8 mouse cellular contexts compared by ENCODE assay signal in genomic region chr6:24663196-24664132, GRCm38 (mm10). TPM values are rescaled to one million over a fixed set of nuclear protein-coding genes. Genes with fewer than 3 reads are reported as not detected.
A peak's percentile ranks its signal among the peaks of the same experiment; 100 is the strongest.
DNase-seq lines count a peak whose midpoint lies in the region; ATAC-seq lines count a peak whose summit lies in the region.

No protein-coding gene starts in this region.

- peak overlapping the region; percentile 96 for H3K4me3 ChIP-seq in embryonic facial prominence, embryonic 15.5 days (replicated peaks)
- H3K4me3 ChIP-seq in midbrain, embryonic 11.5 days (ENCODE audit: low read depth, low read length) = peak overlapping the region; percentile 94

- peak overlapping the region; percentile 90 for H3K9ac ChIP-seq in embryonic facial prominence, embryonic 15.5 days
- peak overlapping the region; percentile 97 for H3K9ac ChIP-seq in midbrain, embryonic 11.5 days (ENCODE audit: low read length)

- no peaks in the 10 kb centered on the region for H3K27me3 ChIP-seq in embryonic facial prominence, embryonic 15.5 days
- H3K27me3 ChIP-seq in midbrain, embryonic 11.5 days (ENCODE audit: control insufficient read depth, insufficient read depth, low read length) = no peaks in the 10 kb centered on the region

- peak overlapping the region; percentile 63 for H3K4me2 ChIP-seq in embryonic facial prominence, embryonic 15.5 days (replicated peaks)
- peak overlapping the region; percentile 92 for H3K4me2 ChIP-seq in midbrain, embryonic 11.5 days

- intact Hi-C loops in heart, postnatal 36 days (cut with DNase I) = loop anchor here (2.0 kb wide), 1 partner anchor 31 kb away; no protein-coding TSS in a partner anchor

- no peaks in the 10 kb centered on the region for H3K36me3 ChIP-seq in embryonic facial prominence, embryonic 15.5 days
- no peaks in the 10 kb centered on the region for H3K36me3 ChIP-seq in midbrain, embryonic 11.5 days (ENCODE audit: control insufficient read depth, insufficient read depth, low read length)

- H3K27ac ChIP-seq in embryonic facial prominence, embryonic 15.5 days (replicated peaks) = peak overlapping the region; percentile 97
- peak overlapping the region; percentile 93 for H3K27ac ChIP-seq in midbrain, embryonic 11.5 days (ENCODE audit: low read depth, low read length)

- ATAC-seq in embryonic facial prominence, embryonic 15.5 days (ENCODE audit: insufficient number of reproducible peaks, low FRiP score, low TSS enrichment, low read depth) = no peak
- ATAC-seq in midbrain, embryonic 11.5 days (ENCODE audit: low FRiP score) = no peak

- no peaks in the 10 kb centered on the region for H3K9me3 ChIP-seq in embryonic facial prominence, embryonic 15.5 days (replicated peaks)
- H3K9me3 ChIP-seq in midbrain, embryonic 11.5 days (ENCODE audit: control insufficient read depth, low read length) = no peaks in the 10 kb centered on the region

- 9% methylated on average over 21 of the region's 21 CpGs for WGBS in embryonic facial prominence, embryonic 15.5 days
- 11% methylated on average over 21 of the region's 21 CpGs for WGBS in midbrain, embryonic 11.5 days

- no peaks in the 10 kb centered on the region; the same call in 1 of the 2 replicates for H3K4me1 ChIP-seq in embryonic facial prominence, embryonic 15.5 days
- H3K4me1 ChIP-seq in midbrain, embryonic 11.5 days (ENCODE audit: control insufficient read depth, insufficient read depth, low read length) = peaks cover 7% of the 10 kb centered on the region

- DNase-seq in layer of hippocampus, adult 18-20 months (ENCODE audit: low spot score in 2 of 2) = peak; percentile 8 to 52
- DNase-seq in layer of hippocampus, adult 9-10 months (ENCODE audit: low spot score) = no peak
- peak; percentile 21 for DNase-seq in adrenal gland, adult 8-10 months
- DNase-seq in heart, postnatal 36 days = peak; percentile 29 to 41
- DNase-seq in layer of hippocampus, postnatal 14 days (ENCODE audit: low spot score in 2 of 2) = peak; percentile 20 to 25
- DNase-seq in midbrain, embryonic 11.5 days (ENCODE audit: low spot score, missing footprints) = peak; percentile 93
- DNase-seq in testis, postnatal 10 days (ENCODE audit: low spot score) = peak; percentile 45

RNA-seq across cellular contexts. Expression of gene Wasl, which starts 1.3 kb away (rescaled TPM):
- total RNA-seq in layer of hippocampus, adult 18-20 months (2021) = 100 to 1,000 TPM; 144 to 162 TPM
- total RNA-seq in adrenal gland, adult 8-10 months (2022) = 10 to 100 TPM; 58.4 to 74.0 (median 63.4) TPM
- 67.5 and 76.6 TPM in 2 replicates for polyA plus RNA-seq in embryonic facial prominence, embryonic 15.5 days (2015; fragmentation: Nextera tagmentation; extraction: Ambion mirVana)
- total RNA-seq in heart, postnatal 36 days (2021) = 10 to 100 TPM; 26.4 to 32.7 TPM
- total RNA-seq in layer of hippocampus, postnatal 14 days (2021) = 100 to 1,000 TPM; 102 to 112 TPM
- 47.0 and 50.7 TPM in 2 replicates for polyA plus RNA-seq in midbrain, embryonic 11.5 days (2014; fragmentation: Nextera tagmentation; extraction: Ambion mirVana)
